Comparison of ENCODE assay signal across 9 mouse cellular contexts in genomic region chr15:68606110-68606791, GRCm38 (mm10).
DNase-seq lines count a peak whose midpoint lies in the region; ATAC-seq lines count a peak whose summit lies in the region.
"Had no signal": no experiment of that assay in that cellular context is flagged by ENCODE, and none has a peak within 500 bp of the region (broad histone marks: within the 10 kb centered on the region; RNA-seq: fewer than 3 reads in every experiment).

No protein-coding gene starts in this region.

- no peaks in the 10 kb centered on the region for H3K36me3 ChIP-seq in kidney, embryonic 15.5 days
- no peaks in the 10 kb centered on the region for H3K36me3 ChIP-seq in neural tube, embryonic 15.5 days
- H3K36me3 ChIP-seq: liver, embryonic 13.5 days had no signal

- H3K4me3 ChIP-seq in kidney, embryonic 15.5 days (replicated peaks): no peak overlapping the region
- H3K4me3 ChIP-seq in neural tube, embryonic 15.5 days (replicated peaks): no peak overlapping the region
- H3K4me3 ChIP-seq: liver, embryonic 13.5 days had no signal

- H3K9ac ChIP-seq in kidney, embryonic 15.5 days: no peak overlapping the region
- H3K9ac ChIP-seq in neural tube, embryonic 15.5 days (replicated peaks): no peak overlapping the region
- H3K9ac ChIP-seq: liver, embryonic 13.5 days had no signal

- DNase-seq in right cerebral cortex, adult 18-20 months: peak; percentile 34
- no peak for DNase-seq in right cerebral cortex, postnatal 4 days
- peak; percentile 64 for DNase-seq in gastrocnemius, postnatal 25 days
- DNase-seq in lung, postnatal 14 days: peak; percentile 57
- no peak for DNase-seq in thymus, postnatal 25 days
- DNase-seq: liver, embryonic 13.5 days had no signal

- no peaks in the 10 kb centered on the region for H3K27me3 ChIP-seq in kidney, embryonic 15.5 days
- no peaks in the 10 kb centered on the region for H3K27me3 ChIP-seq in neural tube, embryonic 15.5 days (replicated peaks)
- H3K27me3 ChIP-seq: liver, embryonic 13.5 days had no signal

- peak; percentile 89 for ATAC-seq in kidney, embryonic 15.5 days (replicated peaks; ENCODE audit: low FRiP score)
- no peak for ATAC-seq in neural tube, embryonic 15.5 days (ENCODE audit: low FRiP score)
- ATAC-seq in granulocyte monocyte progenitor cell, adult 5-6 weeks (replicated peaks; ENCODE audit: poor library complexity, severe bottlenecking): no peak

- no peak overlapping the region for H3K4me2 ChIP-seq in kidney, embryonic 15.5 days
- no peak overlapping the region for H3K4me2 ChIP-seq in neural tube, embryonic 15.5 days
- H3K4me2 ChIP-seq: liver, embryonic 13.5 days had no signal

- H3K27ac ChIP-seq in kidney, embryonic 15.5 days: no peak overlapping the region
- no peak overlapping the region for H3K27ac ChIP-seq in neural tube, embryonic 15.5 days (replicated peaks)
- H3K27ac ChIP-seq: liver, embryonic 13.5 days had no signal

- WGBS in kidney, embryonic 15.5 days: 38% methylated on average over 8 of the region's 8 CpGs
- WGBS in neural tube, embryonic 15.5 days: 71% methylated on average over 8 of the region's 8 CpGs

- 0 out of 2 replicates have a peak, but pooled peaks cover 5% of the 10 kb centered on the region for H3K4me1 ChIP-seq in kidney, embryonic 15.5 days
- H3K4me1 ChIP-seq in neural tube, embryonic 15.5 days: no peaks in the 10 kb centered on the region
- H3K4me1 ChIP-seq: liver, embryonic 13.5 days had no signal

- H3K9me3 ChIP-seq in kidney, embryonic 15.5 days (replicated peaks): no peaks in the 10 kb centered on the region
- no peaks in the 10 kb centered on the region for H3K9me3 ChIP-seq in neural tube, embryonic 15.5 days (replicated peaks)
- H3K9me3 ChIP-seq: liver, embryonic 13.5 days had no signal

Comparison
In these comparisons a context has a peak if more than half of its experiments do, and no peak if none do; other contexts are left out.
1. DNase-seq: peak in right cerebral cortex, adult 18-20 months (single experiment), gastrocnemius, postnatal 25 days (single experiment) and lung, postnatal 14 days (single experiment); none in right cerebral cortex, postnatal 4 days (single experiment) and thymus, postnatal 25 days (single experiment).